Mouse (Mus musculus): ENCODE results near the gene Dido1.

The Dido1 gene

DNA sequence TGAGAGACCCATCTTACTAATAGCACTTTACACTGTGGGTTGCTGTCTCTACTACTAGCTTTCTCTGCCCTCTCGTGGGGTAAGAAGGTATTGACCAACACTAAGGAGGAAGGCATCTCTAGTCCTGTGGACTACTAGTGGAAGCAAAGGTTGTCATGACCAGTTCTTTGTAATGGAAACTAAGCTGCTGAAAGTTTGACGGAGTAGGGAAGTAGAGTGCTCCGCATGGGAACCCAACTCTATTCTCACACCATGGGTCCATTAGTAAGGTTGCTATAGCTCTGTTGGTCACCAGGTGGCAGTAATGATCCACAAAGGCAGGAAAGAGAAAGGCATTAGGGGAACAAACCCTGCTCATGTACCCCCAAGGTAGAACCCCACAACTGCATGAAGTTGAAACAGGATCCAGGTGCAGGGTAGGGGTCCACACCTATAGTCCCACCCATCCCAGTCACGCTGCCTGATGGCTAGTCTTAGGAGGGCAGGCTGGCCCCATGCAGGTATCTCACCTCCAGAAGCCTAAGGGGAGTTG, 31.1 kb downstream of the Dido1 start:
- peak; percentile 65 to 75 for DNase-seq

DNA sequence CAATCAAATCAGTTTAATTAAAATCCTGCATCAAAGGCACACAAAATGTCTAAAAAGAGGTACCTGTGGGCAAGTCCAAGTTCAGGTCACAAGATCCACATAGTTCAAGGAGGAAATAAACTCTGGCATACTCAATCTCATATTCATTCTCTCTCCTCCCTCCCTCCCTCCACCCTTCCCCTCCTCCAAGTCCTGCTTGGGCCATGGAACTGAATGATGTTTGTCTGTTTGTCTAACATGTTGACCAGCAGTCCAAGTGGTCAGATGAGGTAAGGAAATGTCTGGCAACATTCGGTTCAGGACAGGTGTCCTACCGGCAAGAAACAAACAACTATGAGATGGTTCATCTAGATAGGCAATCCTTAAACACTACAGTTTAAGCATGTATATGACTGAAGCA, 33.1 kb downstream of the Dido1 start:
- DNase-seq: no peak

DNA sequence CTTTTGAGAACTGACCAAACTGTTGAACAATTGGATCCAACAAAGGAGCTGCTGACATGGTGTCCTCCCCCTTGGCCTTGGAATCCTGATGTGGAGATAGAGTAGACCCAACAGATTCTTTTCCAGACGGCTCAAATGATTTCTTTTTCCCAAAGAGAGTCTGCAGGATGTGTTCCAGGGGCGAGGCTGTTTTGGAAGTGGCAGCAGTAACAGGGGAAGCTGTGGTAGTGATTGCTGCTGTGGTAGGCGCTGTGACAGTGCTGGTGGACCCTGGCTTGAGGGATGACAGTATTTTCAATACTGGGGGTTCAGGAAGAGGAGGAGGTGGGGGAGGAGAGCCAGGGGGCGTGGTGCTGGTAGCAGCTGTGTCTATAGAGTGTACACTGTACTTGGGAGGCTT, 47.8 kb downstream of the Dido1 start:
- DNase-seq: no peak

- no peak for DNase-seq
Measured at GRCm38 (mm10) chr2:180660521-180660920, 49.3 kb downstream of the Dido1 start.

DNA sequence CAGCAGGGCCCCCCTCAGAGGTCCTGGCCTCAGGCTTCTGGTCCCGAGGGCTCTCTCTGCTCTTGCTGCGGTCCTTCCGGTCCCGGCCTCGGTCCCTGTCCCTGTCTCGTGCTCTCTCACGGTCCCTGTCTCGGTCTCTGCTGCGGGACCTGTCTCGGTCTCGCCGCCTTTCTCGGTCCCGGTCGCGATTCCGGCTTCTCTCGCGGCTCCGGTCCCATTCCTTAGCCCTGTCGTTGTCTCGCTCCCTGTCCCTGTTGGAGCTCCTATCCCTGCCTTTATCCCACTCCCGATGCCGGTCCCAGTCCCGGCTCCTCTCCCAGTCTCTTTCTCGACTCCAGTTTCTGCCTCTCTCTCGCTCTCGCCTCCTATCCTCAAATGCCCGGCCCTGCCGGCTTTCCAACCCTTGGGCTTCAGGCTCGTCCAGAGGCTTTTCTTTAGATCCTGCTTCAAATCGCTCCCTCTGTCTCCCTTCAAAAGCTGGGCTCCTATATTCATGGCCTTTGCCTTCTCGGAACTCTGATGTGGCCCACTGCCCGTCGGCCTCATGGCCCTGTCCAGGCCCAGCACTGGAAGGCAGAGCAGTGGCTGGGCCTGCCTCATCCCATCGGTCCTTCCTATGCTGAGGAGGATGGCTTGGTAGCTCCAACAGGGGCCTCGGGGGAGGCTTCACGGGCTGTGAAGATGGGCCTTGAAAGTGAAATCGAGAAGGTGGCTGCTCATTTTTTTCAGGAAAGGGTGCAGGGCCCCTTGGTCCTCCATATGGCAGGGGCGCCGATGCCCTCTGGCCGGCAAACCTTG, 50.2 kb downstream of the Dido1 start:
- DNase-seq: peak; percentile 53 to 55

- no peak for DNase-seq
Measured at GRCm38 (mm10) chr2:180658381-180658780, 51.4 kb downstream of the Dido1 start.

- peak; percentile 64 to 78 for DNase-seq
Measured at GRCm38 (mm10) chr2:180657394-180658013, 52.3 kb downstream of the Dido1 start.

DNA sequence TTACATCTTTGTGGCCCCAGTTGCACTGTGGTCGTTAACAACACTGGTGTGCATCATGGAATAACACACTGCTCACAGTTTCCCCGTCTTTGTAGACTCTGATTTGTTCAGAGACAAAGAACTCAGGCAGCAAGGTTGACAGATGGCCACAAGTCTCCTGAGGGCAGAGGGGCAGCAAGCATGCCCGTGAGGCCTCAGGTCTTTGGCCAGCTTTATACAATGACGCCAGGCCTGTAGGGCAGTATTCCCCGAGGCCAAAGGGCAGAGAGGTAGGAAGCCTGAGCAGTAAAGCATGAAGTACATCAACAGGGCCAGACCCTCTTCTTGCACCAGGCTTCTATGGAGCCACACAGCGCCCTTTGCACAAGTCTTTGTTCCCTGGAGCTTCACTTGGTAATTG, 54.6 kb downstream of the Dido1 start:
- DNase-seq: no peak

GRCm38 (mm10) chr2:180654666-180655065, 55.1 kb downstream of the Dido1 start:
- DNase-seq: no peak

GRCm38 (mm10) chr2:180646841-180647240, 63.0 kb downstream of the Dido1 start:
- no peak for DNase-seq

GRCm38 (mm10) chr2:180643626-180644025, 66.2 kb downstream of the Dido1 start:
- no peak for DNase-seq

DNA sequence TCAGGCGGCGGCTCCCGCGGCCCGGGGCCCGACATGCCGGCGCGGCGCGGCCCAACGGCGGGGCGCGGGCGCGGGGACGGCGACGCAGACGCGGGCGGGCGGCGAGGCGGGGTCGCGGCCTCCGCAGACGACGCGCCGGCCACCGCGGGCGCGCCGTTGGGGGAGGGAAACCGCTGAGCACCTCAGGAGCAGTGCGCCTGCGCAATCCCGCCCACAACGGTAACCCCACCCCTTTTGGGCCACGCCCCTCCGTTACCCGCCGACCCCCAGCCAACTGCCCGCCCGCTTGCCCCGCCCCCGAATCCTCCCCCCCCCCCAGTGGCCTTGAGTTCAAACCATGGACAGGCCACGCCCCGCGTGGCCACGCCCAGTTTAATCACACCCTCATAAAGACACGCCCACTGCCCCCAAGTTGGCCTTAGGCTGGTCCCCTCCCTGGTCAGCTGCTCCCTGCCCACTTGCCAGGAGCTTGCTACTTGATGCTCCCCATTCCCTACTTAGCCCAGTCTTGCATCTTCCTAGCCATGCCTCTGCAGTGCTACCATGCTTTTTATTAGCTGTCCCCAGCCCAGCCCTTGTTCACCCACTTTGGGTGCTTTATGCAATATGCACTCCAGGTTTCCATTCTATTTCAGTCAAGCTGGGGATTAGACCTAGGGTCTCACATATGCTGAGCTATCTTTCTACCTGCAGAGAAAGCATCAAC, 67.1 kb downstream of the Dido1 start, which contains the start of gene Tcfl5:
Gene Tcfl5, minus strand, starts transcription at position 154 of the 706 bp plus-strand sequence.
- DNase-seq: no peak

DNA sequence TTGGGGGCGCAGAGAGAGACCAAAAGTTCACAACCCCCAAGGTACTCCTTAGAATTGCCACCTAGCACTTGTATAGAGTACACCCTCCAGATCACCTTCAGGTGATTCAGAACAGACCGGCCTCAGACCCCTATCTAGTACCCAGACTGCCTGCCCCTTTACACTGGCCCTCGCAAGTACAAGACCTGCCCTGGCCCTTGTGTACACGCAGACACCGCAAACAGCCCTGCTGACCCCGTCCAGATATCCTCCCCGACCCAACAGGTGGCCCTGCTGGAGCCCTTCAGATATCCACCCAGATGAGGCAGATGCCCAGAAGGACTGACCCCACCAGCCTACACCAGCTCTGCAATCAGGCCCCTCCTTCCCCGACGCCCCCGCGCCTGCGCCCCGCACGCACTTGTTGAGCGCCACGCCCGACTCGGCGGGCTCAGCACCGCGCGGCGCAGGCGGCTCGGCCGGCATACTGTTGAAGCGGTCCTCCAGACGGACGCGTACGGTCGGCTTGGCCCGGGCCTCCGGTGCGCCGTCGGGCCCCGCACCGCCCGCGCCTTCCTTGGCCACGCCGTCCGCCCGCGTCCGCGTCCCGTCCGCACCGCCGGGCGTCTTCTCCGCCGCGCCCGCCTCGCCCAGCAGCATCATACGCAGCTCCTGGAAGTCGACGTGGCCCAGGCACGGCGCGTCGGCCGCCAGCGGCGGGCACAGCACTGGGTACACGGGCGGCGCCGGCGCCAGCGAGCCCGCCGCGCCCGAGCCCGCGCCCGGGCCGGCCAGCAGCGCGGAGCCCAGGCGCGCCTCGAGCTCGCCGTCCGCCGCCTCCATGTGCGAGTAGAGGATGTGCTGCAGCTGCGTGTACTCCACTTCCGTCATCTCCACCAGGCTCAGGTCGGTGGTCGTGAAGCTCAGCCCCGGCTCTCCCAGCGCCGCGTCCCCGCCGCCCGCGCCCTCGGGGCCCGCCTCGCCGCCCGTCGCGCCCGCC, 67.9 kb downstream of the Dido1 start:
- DNase-seq: no peak

DNA sequence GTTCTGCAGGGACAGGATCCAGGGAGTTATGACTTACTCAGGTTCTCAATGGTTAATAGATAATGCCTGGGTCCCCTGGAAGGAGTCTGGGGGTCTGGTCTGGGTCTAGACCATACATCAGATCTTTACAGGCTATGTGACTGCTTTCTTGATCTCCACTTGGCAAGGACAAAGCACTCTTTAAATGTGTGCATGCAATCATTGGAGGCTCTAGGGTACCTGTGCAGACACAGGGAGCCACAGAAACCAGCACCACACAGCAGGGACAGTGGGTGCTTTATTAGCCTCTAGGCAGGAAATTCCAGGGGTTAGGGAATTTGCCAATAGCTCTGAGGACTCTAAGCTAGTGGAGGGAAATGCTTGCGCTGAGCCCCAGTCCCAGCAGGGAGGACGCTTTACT, 97.9 kb downstream of the Dido1 start:
- DNase-seq: no peak

GRCm38 (mm10) chr2:180610283-180610682, 99.5 kb downstream of the Dido1 start:
- no peak for DNase-seq

Data from cerebellum, postnatal 25 days (tissue).